In the genomic region with DNA sequence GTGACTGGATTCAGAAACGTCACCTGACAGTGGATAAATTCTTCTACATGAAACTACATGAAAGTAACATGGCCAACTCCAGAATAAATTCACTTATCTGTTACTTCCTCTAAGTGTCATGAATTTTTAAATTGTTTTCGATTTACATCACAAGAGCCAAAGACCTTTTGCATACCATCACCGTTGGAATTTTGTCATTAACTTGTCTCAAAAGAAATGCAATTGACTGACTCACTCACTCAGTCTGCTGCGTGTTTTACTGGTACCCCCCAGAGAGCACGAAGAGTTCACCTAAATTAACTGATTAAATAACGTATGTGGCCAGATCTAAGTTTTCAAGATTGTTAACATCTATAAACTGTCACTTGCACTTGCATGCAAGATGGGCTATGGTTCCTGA, we compare ENCODE assay signal across 26 mouse cellular contexts.
DNase-seq lines count a peak whose midpoint lies in the region; ATAC-seq and TF ChIP-seq lines count a peak whose summit lies in the region.
"Had no signal": no experiment of that assay in that cellular context is flagged by ENCODE, and none has a peak within 500 bp of the region (broad histone marks: within the 10 kb centered on the region; RNA-seq: fewer than 3 reads in every experiment).

No protein-coding gene starts in this region.

- H3K9ac ChIP-seq in forebrain, embryonic 11.5 days (ENCODE audit: low read length), result no peak overlapping the region

- H3K4me3 ChIP-seq in thymus, adult 2 months (ENCODE audit: control insufficient read depth, insufficient read depth, low read length), result no peak overlapping the region
- no peak overlapping the region for H3K4me3 ChIP-seq in forebrain, embryonic 11.5 days (ENCODE audit: low read depth, low read length)

- H3K4me2 ChIP-seq in forebrain, embryonic 11.5 days (ENCODE audit: low read depth, low read length, severe bottlenecking), result no peak overlapping the region

- H3K4me1 ChIP-seq in thymus, adult 2 months (replicated peaks; ENCODE audit: control insufficient read depth, insufficient read depth, low read length), result no peaks in the 10 kb centered on the region
- H3K4me1 ChIP-seq in forebrain, embryonic 11.5 days (replicated peaks; ENCODE audit: control insufficient read depth, insufficient read depth, low read length), result no peaks in the 10 kb centered on the region

- no peak overlapping the region for H3K27ac ChIP-seq in thymus, adult 2 months (ENCODE audit: control insufficient read depth, insufficient read depth, low read length)
- no peak overlapping the region for H3K27ac ChIP-seq in forebrain, embryonic 11.5 days (ENCODE audit: low read depth, low read length)

- H3K36me3 ChIP-seq in thymus, adult 2 months (ENCODE audit: control insufficient read depth, insufficient read depth, low read length), result no peaks in the 10 kb centered on the region
- no peaks in the 10 kb centered on the region for H3K36me3 ChIP-seq in forebrain, embryonic 11.5 days (ENCODE audit: control insufficient read depth, insufficient read depth, low read length)
- H3K36me3 ChIP-seq: G1E had no signal

- WGBS in thymus, adult 2 months, result 65% methylated on average over 6 of the region's 6 CpGs
- 61% methylated on average over 6 of the region's 6 CpGs for WGBS in forebrain, embryonic 11.5 days

- ATAC-seq in forebrain, embryonic 11.5 days (replicated peaks; ENCODE audit: low FRiP score), result no peak
- ATAC-seq: activated CD4-positive, CD25-positive, alpha-beta regulatory T cell, adult 4 months; CD4-positive, CD25-positive, alpha-beta regulatory T cell, adult 4 months; Patski had no signal

- H3K27me3 ChIP-seq in thymus, adult 2 months (ENCODE audit: control insufficient read depth, insufficient read depth, low read length), result no peaks in the 10 kb centered on the region
- H3K27me3 ChIP-seq in forebrain, embryonic 11.5 days (ENCODE audit: control insufficient read depth, insufficient read depth, low read length), result no peaks in the 10 kb centered on the region
- H3K27me3 ChIP-seq: CH12.LX, Patski had no signal

- TF ChIP-seq POLR2A in thymus, adult 2 months (IDR thresholded peaks at IDR 0.05; ENCODE audit: control insufficient read depth, extremely low read depth, insufficient read depth, low read length, poor library complexity), result no peak

- TF ChIP-seq CTCF in thymus, adult 2 months (IDR thresholded peaks at IDR 0.05; ENCODE audit: borderline replicate concordance, control insufficient read depth, extremely low read depth, insufficient read depth, low read length, poor library complexity), result no peak

- H3K9me3 ChIP-seq in forebrain, embryonic 11.5 days (ENCODE audit: control insufficient read depth, low read length), result no peaks in the 10 kb centered on the region
- H3K9me3 ChIP-seq: G1E had no signal

- DNase-seq in A20 (ENCODE audit: low read depth, low spot score) (peak; percentile 53), ES-CJ7 (ENCODE audit: low read depth, low spot score) (peak; percentile 9), R1 (ENCODE audit: low read depth, low spot score) (peak; percentile 60), ZHBTc4 (ENCODE audit: low read depth, low spot score) (peak; percentile 14)
- no peak for DNase-seq in layer of hippocampus, adult 9-10 months (ENCODE audit: low spot score)
- no peak for DNase-seq in lung, postnatal 36 days
- DNase-seq in thymus, adult 2 months, result no peak
- DNase-seq in forebrain, embryonic 11.5 days (ENCODE audit: low spot score), result no peak
- DNase-seq: adrenal gland, adult 2 months; adrenal gland, adult 8-10 months; adrenal gland, postnatal 10 days; adrenal gland, postnatal 14 days; adrenal gland, postnatal 25 days; adrenal gland, postnatal 36 days; B cell, adult 2 months; cerebellum, adult 11 months; cerebellum, adult 11-12 months; cerebellum, adult 18-20 months; cerebellum, adult 2 months; cerebellum, adult 8-10 months; cerebellum, adult 9-10 months had no signal

Comparison
In these comparisons a context has a peak if more than half of its experiments do, and no peak if none do; other contexts are left out.
1. DNase-seq: peak in A20 (single experiment), ES-CJ7 (single experiment), R1 (single experiment) and ZHBTc4 (single experiment); none in layer of hippocampus, adult 9-10 months (single experiment), lung, postnatal 36 days (single experiment), thymus, adult 2 months (single experiment) and forebrain, embryonic 11.5 days (single experiment).